Mouse (Mus musculus) T-helper 1 cell (primary cell): ENCODE measurements around the gene Atp5k.

Experiments used
- in situ Hi-C: fragments of 300-600 bp; cut with MboI, MseI; formaldehyde crosslinking; loops from one replicate; pipeline ENCODE4 v1.15.1; 2025; ENCODE audit warnings: high pct_unique_total_duplicates

The Atp5k gene

GRCm38 (mm10) chr5:108427186-108427585 lies 7.1 kb downstream of the Atp5k start:
- in situ Hi-C loops: no loop called here

DNA sequence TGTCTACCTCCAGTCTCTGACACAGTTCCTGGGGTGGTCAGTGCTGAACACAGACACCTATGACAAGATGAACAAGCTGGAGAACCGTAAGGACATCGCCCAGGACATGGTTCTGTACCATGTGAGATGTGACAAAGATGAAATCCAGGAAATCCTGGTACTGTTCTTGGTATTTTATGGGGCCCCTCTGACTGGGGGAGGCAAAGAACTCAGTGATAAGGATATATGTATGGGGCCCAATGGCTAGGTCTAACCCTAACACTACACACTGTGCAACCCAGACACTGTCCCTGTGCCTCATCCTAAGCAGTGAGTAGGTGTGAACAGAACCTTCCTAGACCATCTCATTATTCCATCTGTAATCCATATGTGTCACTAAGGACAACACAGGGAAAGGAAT lies 10.8 kb downstream of the Atp5k start:
- in situ Hi-C loops: no loop called here

DNA sequence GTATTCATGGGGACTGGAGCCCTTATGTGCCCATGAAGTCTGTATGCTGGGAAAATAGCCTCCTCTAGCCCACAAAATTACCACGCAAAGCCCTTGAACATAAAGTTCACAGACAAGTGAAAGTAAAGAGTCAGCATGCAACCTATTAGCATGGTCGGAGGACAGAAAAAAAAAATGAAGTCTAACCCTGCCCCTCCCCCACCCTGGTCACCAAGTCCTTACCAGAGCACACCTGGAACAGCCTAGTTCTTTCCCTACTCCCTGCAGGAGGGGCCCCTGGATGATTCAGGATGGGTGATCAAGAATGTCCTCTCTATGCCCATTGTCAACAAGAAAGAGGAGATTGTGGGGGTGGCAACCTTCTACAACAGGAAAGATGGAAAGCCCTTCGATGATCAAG lies 11.5 kb downstream of the Atp5k start:
- in situ Hi-C loops: no loop called here

DNA sequence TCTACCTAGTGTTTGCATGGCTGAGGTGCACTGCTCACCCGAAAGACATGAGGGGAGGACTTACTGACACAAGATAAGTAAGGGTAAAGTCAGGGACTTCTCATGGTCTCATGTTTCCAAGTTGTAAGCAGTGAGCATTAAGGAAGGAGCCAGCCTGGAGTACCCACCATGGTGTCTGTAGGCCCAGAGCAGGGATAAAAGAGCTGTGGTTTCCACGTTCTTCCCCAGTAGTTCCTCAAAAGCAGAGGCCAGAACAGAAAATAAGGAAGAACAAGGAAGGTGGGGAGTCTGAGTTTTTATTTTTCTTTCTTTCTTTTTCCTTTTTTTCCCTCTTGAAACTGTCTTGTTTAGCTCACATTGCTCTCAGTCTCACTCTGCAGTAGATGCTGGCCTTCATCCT lies 19.5 kb downstream of the Atp5k start:
- in situ Hi-C loops: no loop called here

- in situ Hi-C loops: loop anchor here (10.0 kb wide), 1 partner anchor 642 kb away; no protein-coding TSS in a partner anchor
Observed at GRCm38 (mm10) chr5:108406977-108407376, 27.3 kb downstream of the Atp5k start.

- in situ Hi-C loops: loop anchor here (10.0 kb wide), 1 partner anchor 641 kb away; no protein-coding TSS in a partner anchor
Observed at GRCm38 (mm10) chr5:108405460-108405859, 28.8 kb downstream of the Atp5k start.

DNA sequence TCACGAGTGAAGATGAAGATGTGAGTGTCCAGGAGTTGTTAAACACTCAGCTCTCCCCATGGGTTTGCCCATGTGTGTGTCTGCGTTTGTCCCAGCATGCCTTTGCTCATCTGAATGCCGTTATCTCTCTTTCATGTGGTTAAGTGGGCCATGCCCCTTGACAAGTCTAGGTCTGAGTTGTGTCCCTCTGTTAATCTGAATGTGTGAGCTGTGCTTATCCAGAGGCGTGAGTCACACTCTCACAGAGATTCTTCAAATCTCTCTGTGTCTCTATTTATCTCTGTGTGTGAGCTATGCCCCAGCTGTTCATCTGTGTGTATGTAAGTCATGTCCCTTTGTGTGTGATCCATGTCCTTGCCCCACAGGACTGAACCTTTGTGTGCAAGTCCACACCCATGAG lies 30.8 kb downstream of the Atp5k start:
- in situ Hi-C loops: loop anchor here (10.0 kb wide), 1 partner anchor 639 kb away; no protein-coding TSS in a partner anchor

DNA sequence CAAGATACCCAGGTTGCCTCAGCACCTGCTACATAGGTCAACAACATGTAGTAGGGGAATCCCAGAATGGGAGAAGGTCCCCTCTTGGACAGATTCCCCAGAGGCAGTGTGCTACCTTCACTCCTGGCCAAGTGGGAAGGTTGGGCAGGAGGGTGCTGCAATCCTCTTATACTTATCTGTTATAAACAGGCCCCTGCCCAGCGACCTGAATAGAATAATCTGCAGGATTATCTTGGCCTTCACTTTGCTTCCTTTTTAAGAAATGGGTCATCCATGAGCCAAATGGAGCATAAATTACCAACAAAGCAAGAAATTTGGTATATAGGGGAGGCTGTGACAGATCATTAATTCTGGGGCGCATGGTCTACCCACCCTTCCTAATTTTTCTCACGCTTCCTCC lies 44.5 kb downstream of the Atp5k start:
- in situ Hi-C loops: no loop called here

DNA sequence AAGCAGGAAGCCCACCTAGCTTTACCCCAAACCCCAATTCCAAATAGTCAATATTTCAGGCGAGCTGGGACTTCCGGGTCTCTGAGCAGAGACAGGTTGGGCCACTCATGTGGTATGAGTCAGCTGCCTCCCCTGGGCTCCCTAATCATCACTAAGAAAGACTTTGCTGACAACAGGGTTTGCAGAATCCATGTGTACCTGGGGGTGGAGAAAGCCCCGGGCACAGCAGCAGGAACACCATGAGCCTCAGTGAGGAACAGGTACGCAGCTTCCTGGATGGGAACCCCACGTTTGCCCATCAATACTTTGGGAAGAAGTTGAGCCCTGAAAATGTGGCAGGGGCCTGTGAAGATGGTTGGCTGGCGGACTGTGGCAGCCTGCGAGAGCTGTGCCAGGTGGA lies 46.0 kb downstream of the Atp5k start, which contains the start of gene Pde6b:
Gene Pde6b, plus strand, starts transcription at position 191 of the 400 bp plus-strand sequence.
- in situ Hi-C loops: no loop called here

DNA sequence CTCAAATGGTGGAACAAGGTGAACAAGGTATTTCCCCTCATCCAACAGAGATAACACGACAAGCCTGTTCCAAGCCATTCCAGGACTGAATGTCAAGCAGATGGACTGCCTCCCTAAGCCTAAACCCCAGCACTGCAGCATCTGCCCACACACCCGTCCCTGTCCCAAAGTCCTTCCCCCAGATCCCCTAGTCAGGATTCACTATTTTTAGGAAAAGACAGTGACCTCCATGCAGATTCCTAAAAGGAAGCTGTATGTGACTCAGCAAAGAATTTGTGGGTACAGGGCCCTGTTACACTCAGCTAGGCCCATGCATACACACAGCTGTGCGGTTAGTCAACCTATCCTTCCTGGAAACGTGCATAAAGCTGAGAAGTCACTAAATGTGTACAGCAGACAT lies 47.8 kb downstream of the Atp5k start:
- in situ Hi-C loops: no loop called here

GRCm38 (mm10) chr5:108385632-108386031 lies 48.6 kb downstream of the Atp5k start:
- in situ Hi-C loops: no loop called here
